Mouse (Mus musculus): ENCODE measurements around the gene Castor2.

The Castor2 gene

DNA sequence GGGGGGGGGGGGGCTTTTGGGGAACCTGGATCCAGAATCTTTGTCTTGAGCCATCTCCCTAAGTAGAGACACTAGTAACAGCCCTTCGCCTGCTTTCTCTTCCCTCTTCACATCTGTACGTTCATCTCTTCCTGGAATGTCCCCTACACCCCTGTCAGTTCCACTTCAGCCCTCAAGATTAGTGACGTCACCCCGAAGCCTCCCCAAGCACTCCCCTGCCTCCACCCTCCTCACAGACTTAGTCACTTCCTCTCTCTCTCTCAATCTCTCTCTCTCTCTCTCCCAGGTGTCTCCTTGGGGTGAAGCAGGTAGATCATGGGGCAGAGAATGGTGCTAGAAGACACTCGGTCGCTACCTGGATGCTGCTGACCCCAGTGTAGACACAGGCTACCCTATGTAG lies 3.2 kb downstream of the Castor2 start:
- no peak for DNase-seq (ENCODE audit: low spot score)

DNA sequence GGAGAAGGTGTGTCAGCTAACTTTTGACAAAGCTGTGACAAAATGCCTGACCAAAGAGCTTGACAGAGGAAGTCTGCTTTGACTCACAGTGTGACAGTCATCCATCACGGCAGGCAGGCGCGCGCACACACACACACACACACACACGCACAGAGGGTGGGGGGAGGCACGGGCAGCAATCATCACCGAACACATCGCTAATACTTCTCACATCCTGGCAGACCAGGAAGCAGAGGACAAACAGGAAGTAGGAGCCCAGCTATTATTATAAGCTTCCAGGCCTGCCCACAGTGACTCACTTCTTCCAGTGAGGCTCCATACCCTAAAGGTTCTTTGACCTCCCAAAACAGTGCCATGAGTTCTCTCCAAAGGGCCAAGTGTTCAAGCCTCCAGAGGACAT lies 6.3 kb downstream of the Castor2 start:
- DNase-seq (ENCODE audit: low spot score): no peak

DNA sequence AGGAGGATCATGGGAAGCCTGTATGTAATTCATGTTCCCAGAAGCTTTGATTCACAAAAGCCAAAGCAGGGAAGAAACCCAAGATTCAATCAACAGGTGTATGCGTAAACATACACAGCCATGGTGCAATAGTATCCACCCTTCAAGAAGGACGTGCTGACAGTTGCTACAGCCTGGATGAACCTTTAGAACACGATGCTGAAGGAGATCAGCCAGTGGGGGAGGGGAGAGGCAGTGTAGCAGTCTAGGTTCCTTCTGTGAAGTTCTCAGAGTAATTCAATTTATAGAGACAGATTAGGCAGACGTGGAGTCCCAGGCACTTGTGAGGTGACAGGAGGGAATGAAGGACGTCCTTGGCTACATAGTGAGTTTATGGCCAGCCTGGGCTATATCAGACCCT lies 15.5 kb downstream of the Castor2 start:
- DNase-seq (ENCODE audit: low spot score): no peak

DNA sequence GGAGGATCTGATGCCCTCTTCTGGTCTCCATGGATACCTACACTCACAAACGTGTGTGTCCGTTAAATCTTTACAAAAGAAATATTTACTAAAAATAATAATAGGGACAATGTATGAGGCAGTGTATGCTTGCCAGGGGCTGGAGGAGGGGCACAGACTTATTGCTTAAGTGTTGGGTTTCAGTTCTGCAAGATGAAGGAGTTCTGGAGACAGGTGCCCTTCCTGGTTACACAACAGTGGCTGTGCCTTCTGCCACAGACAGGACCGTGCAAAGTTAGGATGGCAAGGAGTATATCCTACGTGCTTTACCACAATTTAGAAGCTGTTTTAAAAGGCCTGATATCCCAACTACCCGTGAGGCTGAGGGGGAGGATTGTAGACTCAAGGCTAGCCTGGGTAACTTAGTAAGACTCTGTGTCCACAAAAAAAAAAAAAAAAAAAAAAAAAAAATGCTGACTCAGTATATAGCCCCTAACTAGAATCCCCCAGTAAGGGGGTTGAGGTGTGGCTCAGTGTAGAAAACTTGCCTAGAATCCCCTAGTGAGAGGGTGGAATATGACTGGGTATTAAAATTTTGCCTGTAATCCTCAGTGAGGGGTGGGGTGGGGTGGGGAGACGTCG lies 16.2 kb downstream of the Castor2 start:
- DNase-seq (ENCODE audit: low spot score): no peak

DNA sequence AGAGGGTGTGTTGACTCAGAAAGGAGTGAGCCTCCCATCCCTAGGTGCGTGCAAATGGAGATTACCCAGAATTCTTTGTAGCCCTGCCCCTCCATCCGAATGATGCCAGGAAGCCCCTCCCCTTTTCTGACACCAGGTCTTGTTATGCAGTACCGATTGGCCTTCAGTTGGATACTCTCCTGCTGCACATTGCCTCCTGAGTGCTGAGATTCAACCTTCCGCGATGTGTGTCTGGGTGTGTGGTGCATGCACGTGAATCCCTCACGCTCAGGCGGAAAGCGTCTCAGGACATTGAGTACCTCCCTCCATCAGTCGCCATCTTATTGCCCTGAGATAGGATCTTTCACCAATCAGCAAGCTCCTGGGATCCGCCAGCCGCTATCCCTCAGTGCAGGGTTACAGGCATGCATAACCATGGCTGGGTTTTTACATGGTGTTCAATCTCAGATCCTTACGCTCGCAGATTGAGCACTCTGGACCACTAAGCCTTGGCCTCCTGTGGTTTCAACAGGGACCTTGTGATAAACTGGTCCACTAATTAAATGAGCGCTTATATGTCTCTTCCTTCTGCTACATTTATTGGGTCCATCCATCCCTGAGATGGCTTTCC lies 19.4 kb downstream of the Castor2 start:
- no peak for DNase-seq (ENCODE audit: low spot score)

DNA sequence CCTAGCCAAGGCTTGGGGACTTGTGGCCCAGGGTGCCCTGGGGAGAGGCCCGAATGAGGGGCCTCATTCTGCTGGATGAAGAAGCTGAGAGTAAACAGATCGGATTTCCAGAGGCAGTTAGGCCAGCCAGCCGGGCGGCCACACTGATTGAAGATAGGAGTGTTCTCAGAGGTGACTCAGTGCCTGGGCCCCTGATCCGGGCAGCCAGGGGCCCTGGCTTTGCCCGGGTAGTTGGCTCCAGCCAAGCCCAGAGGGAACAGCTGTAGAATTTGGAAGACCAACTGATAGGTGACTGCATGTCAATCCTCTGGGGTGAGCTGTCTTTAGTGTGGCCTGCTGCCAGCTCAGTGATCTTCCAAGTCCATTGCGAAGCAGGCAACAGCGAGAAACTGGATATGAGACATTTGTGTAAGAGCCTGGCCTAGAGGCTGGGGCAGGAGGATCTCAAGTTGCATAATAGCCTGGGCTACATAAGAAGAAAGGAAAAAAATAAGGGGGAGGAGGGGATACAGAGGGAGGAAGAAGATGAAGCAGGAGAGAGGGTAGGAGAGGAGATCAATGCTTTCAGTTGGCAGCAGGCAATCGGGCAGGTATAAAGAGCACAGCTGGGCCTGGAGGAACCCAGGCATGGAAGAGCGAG lies 20.1 kb downstream of the Castor2 start:
- no peak for DNase-seq (ENCODE audit: low spot score)

DNA sequence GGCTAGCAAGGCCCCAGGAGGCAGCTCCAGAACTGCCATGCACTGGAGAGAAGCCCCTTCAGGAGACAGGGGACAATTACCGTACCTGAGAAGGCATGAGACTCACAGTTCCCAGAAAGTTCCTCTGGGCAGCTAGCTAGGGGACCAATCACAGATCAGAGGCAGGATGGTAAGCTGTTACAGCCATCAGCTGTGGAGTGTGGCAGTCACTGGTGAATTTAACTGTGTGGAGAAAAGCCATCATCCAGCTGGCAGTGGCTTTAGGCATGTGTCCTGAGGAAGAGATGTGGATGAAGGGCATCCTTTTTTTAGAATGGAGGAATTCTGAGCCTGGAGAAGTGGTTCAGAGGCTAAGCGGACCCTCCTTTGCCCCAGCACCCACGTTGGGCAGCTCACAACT lies 20.6 kb downstream of the Castor2 start:
- DNase-seq (ENCODE audit: low spot score): no peak

DNA sequence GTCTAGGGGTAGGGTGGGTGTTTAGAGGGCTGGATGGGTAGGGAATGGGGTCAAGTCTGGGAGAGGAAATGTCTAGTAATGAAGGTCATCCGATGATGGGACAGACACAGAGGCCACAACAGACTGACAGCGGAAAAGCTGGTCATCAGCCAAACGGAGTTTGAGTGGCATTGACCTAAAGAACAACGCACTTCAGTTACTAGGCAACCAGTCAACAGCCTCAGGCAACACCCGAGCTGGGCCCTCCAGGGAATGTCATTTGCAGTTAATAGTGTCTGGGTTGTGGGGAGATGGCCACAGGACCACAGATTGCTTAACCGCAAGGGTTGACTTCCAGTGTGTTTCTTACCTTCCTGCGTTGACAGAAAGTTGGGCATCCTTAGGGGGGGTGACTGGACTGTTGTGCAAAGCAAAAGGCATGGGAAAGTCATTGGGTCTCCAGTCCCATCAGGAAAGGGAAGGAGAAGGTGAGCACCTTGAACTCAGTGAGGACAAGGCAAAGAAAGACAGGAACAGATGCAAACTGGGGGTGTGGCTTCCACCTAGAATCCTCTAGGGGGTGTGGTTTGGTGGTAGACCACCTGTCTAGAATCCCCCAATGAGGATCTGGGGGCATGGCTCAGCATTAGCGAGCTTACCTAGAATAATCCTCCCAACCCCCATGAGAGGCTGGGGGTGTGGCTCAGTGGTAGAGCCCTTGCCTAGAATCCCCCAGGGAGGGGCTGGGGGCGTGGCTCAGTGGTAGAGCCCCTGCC lies 21.8 kb downstream of the Castor2 start:
- DNase-seq (ENCODE audit: low spot score): no peak

DNA sequence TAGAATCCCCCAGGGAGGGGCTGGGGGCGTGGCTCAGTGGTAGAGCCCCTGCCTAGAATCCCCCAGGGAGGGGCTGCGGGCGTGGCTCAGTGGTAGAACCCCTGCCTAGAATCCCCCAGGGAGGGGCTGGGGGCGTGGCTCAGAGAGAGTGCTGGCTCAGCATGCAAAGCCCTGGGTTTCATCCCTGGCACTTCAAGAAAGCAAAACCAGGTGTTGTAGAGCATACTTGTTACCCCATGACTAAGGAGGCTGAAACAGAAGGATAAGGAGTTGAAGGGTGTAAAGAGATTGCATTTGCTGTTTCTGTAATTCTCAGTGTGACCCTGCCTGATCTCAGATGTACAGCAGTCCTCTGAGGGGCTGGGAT lies 22.4 kb downstream of the Castor2 start:
- DNase-seq (ENCODE audit: low spot score): no peak

DNA sequence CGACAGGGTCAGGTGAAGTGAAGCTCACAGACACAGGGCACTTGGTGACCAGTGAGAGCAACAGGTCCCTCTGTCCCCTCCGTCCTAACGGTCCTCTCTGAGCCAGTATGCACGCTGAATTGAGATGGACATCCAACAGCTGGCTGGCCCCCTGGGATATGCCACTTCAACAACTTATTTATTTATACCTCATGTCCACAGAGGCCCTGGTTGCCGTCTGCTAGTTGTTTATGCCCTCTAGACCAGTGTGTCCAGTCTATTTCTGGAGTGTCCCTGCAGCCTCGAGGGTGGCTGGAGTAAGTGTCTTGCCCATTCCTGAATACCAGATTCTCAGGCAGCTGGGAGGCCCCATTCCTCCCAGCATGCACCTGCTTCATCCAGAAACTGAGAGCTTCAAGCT lies 24.3 kb downstream of the Castor2 start:
- DNase-seq (ENCODE audit: low spot score): no peak

DNA sequence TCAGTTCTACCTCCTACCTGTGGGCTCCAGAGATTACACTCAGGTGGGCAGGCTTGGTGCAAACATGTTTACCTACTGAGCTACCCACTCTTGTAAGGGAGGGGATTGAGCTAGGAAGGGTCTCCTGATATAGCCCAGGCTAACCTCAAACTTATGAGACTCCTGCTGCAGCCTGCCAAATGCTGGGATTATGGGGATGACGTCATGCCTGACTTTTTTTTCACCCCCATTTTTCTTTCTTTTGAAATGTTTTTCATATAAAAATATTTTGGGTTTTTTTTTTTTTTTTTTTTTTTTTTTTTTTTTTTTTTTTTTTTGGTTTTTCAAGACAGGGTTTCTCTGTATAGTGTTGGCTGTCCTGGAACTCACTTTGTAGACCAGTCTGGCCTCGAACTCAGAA lies 26.7 kb downstream of the Castor2 start:
- DNase-seq (ENCODE audit: low spot score): no peak

DNA sequence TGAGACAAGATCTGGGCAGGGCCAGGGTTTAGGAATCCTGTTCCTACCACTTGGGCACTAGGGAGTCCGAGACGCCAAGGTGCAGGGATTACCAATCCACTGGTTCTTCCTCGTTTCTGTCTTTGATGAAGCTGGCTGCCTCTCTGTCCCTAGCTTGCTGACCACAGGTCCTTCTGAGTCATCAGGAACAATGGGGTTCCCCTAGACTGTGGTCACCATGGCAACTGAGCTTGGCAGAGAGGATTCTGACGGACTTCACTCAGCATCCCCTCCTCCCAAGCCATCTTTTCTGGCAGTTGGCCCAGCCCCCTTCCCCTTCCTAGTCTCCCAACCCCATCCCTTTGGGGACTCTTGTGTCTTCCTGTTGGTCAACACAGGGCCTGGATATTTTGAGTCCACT lies 32.1 kb downstream of the Castor2 start:
- DNase-seq (ENCODE audit: low spot score): no peak

DNA sequence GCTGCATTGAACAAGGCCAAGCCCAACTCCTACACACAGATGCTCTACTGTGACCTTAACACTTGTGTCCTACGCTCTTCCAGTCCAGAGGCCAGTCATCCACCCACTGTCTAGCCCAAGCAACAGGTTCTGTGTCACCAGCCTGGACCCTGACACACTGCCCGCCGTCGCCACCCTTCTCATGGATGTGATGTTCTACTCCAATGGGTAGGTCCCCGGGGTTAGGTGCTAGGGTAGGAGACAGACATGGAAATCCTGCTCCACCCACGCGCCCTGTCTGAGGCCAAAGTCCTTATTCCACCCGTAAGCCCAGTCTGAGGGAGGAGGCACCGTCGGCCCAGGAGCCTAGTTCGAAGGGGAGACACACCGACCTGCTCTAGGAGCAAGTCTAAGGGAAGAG lies 36.5 kb downstream of the Castor2 start:
- no peak for DNase-seq (ENCODE audit: low spot score)

DNA sequence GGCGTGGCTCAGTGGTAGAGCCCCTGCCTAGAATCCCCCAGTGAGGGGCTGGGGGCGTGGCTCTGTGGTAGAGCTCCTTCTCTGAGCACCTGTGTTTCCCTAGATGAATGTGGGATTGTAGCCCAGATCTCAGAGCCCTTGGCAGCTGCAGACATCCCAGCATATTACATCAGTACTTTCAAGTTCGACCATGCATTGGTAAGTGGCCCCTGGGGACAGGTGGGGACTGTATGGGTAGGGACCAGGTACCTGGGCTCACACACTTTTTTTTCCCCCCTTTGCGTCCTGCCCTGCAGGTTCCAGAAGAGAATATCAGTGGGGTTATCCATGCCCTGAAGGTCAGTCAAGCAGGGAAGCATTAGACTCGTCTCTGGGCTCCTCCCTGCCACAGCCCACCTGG lies 38.4 kb downstream of the Castor2 start:
- DNase-seq (ENCODE audit: low spot score): no peak

DNA sequence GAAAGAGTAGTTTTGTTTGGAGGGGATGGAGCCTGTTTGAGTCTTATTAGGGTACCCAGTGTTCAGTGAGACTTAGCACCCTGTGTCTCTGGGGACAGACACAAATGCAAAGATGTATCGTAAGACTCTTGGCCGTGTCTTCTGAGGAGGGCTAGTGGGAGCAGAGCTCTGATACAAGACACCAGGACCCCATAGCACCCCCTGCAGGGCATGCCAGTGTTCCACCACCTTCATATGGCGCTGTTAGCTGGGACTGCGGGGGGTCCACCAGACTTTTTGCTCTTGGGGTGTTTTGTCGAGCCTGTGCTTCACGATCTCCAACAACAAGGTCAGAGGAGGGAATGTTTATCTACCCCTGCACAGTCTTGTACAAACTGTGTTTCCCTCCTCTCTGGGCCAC lies 39.9 kb downstream of the Castor2 start:
- DNase-seq (ENCODE audit: low spot score): no peak

DNA sequence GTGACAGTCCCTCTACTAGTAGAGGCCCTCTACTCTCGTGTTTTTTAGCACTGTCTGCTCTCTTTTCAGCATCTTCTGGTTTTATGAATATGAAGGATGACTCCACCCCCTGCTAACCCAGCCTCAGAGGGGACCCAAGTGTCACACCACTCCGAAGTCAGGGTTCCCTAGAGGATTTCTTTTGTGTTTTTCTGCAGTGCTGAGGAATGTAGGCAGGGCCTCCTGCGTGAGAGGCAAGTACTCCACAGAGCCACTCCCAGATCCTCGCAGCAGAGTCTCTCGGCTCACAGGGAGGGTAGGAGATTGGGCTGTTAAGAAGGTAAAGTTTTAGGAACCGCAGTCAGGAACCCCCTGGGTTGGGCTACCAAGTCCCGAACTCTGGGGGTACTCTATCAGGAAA lies 41.7 kb downstream of the Castor2 start:
- DNase-seq (ENCODE audit: low spot score): no peak

DNA sequence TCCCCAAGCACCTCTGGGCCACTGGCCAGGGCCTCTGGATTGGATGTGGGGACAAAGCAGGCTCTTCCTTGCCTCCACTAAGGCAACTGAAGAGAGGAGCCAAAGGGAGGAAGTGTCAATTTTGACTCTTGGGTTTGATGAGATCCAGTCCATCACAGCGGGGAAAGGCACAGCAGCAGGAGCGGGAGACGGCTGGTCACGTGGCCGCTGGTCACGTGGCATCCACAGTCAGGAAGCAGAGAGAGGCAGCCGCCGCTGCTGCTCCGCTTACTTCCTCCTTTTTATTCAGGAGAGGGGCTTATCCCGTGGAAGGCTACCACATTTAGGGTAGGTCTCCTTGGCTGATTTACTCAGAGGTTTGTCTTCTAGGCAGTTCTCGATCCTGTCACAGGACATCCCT lies 42.9 kb downstream of the Castor2 start:
- DNase-seq (ENCODE audit: low spot score): no peak

DNA sequence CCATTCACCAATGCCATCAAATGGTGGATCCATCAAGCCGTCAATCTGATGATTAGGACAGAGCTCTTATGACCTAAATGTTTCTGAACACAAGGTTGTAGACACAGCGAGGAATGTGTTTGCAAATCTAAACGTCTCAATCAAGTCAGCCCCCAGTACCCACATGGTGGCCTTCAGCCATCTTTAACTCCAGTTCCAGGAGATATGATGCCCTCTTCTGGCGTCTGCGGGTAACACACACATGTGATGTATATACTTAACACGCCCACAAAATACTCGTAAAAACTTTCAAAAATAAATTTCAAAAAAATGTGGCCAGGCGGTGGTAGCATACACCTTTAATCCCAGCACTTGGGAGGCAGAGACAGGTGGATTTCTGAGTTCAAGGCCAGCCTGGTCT lies 45.5 kb downstream of the Castor2 start:
- no peak for DNase-seq (ENCODE audit: low spot score)

DNA sequence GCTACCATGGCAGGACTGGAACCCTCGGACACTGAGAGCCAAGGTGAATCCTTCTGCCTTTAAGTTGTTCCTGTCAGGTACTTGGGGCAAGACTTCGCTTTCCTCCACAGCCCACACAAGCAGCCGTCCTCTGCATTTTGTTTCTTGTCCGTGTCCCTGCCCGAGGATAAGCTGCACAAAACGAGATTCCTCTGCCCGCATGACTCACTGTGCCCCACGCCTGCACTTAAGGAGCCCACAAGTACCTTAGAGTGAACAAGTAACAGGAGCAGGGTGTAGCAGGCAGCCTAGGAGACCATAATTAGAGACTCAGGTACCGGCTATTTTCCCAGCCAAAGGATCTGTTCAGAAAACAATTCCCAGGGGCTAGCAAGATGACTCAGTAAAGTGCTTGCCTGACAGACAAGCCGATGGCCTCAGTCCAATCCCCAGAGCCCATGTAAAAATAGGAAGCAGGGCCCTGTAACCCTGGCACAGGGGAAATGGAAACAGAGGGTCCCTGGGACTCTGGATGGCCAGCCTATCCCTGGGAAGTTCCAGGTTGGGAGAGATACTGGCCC lies 47.8 kb downstream of the Castor2 start:
- no peak for DNase-seq (ENCODE audit: low spot score)

DNA sequence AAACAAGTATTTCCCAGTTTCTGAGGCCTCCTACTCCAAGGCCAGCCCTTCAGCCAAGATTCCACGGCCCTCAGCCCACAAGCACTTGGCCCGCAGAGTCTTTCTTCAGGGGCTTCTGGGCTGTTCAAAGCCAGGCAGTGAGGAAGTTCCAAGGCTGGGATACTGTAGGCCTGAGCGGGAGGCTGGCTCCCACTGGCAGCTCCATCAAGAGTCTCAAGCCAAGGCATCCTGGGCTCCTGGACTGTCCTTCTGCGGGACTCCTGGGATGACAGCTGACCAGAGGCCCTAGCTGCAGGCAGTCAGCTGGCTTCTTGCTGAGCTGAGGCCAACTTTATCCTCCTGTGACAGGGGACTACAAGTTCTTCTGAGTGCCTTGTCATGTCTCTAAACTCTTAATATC lies 48.6 kb downstream of the Castor2 start:
- DNase-seq (ENCODE audit: low spot score): no peak

DNA sequence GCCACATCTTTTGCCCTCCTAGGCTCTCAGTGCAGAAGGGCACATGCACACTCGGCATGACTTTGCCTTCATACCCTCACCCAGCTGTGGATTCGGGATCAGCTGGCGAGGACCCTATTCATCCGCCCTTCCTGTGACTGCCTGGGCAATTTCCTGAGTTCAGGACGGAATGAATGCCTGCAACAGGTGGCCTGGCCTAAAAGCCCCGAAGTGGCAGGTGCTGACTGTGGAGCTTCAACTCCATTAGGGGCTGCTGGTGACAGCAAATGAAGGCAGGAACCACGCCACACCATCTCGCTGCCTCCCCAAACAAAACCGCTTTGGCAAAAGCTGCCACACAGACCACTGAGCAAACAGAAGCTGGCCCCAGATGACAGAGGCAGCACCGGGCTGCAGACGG lies 52.4 kb downstream of the Castor2 start:
- DNase-seq (ENCODE audit: low spot score): no peak

DNA sequence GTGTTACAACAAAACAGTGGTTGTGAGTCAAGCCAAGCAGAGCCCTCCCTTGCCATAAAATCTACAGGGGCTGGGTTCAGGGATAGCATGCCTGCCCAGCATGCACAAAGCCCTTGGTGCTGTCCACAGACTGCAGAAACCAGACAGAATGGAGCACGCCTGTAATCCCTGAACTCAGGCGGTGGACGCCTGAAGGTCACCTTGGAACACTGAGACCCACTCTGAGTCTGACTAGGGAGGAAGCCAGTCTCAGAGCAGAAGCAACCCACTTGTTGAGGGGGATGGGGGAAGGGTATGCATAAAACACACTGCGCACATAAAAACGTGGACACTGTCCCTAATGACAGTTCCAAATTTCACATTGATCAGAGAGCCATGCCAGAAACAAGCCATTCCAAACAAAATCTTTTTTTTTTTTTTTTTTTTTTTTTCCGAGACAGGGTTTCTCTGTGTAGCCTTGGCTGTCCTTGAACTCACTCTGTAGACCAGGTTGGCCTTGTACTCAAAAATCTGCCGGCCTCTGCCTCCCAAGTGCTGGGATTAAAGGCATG lies 56.5 kb downstream of the Castor2 start:
- no peak for DNase-seq (ENCODE audit: low spot score)

DNA sequence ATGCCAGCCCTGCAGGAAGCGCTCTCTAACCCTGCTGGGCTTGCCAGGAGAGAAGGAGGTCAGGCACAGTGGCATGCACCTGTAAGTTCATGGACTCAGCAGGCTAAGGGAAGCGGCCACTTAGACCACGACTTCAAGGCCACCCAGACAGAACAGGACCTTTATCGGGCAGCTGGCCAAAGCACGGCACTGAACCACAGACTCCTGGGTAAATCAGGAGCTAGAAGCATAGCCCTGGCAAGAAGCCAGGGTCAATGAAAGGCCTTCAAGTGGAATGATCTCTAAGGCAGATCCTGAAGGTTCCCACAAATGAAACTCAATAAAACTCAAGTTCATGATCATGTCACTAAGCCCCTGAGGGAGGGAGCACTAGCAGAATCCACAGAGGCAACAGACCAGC lies 65.2 kb downstream of the Castor2 start:
- DNase-seq (ENCODE audit: low spot score): no peak

Measured in spleen, adult 12 weeks (tissue).